Mouse (Mus musculus): ENCODE data around the gene Slc26a1. TPM values are rescaled to one million over a fixed set of nuclear protein-coding genes. Genes with fewer than 3 reads are reported as not detected.

Gene Slc26a1
- total RNA-seq (2023): 0.16 TPM in 2 replicates

DNA sequence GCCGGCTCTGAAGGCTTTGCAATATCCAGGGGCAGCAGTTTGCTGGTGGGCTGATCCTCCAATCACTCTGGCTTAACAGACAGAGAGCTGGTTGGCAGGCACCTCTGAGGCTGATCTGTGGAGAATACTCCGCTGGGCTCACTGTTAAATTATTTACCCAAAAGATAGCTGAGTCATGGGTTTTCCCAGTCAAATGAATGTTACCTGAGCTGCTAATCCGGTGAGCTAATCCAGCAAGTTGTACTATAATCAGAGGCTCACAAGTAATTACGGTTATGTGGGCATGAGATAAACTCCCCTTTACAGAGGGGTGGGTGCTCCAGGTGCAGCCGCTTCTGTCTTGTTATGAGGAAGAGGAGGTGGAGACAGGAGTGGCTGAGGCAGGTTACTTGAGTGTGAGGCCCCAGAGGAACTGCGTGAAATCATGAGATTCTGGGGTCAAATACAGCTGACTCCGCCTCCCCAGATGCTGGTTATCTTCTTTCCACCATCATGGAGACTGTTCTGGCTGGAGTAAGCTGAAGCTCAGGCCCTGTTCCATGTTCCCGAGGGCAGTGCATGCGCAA lies at the start of gene Slc26a1:
Slc26a1 (minus strand) TSS at position 319 of the 566 bp plus-strand sequence.

DNA sequence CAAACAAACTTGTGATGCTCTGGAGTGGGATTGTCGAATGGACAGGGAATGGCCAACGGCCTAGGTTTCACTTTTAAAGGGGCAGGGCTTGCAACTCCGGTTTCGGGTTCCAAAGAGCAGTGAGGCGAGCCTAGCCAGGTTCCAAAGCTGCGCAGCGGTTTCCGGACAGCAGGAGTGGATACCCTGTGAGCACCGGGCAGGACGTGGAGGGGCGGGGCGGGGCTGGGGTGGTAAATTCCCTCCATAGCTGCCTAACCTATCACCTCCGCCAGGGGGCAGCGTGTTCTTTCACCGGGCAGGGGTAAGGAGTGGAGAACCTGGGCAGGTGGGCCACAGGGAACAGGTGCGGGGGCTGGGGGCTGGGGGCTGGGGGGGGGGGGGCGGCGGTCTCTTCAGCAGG lies 16.9 kb upstream of the Slc26a1 start, which contains the start of gene Fgfrl1:
Fgfrl1 (plus strand) TSS at position 112 of the 400 bp plus-strand sequence.

DNA sequence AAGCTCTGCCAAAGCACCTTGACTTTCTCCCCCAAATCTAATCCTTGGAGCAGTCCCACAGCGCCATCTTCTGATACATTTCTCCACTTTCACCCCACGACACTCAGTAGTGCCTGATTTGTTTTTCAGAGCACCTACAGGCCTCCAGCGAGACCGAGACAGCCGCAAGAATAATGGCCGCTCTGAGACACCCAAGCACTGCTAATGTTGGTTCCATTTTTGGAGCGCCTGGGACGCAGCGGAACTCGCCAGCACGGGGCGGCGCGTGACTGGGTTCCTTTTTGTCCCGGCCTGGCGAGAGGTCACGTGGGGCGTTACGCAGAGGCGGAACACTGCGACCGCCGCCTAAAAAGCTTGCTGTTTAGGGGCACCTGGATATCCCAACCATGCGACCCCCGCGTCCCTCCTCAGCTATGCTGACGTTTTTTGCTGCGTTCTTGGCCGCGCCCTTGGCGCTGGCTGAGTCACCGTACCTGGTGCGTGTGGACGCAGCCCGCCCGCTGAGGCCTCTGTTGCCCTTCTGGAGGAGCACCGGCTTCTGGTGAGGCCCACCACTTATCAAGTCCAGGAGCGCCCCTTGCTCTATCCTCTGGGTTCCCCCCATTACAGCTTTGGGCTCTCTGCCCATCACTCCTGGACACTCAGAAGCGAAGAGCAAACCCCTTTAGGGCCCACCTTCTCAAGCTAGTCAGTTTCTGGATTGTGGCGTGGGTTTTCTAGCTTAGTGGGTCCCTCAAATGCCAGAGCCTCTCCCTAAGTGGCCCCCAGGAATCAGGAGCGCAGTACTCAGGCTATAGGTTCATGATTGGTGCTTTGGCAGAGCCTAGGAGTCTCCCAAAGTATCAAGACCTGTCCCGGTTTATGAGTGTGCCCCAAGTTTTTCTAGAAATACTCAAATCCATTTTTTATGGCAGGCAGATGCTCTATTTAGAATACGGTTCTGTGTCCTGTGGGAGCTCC lies 6.1 kb downstream of the Slc26a1 start, which contains the start of gene Dgkq:
Dgkq (minus strand) TSS at position 696 of the 960 bp plus-strand sequence.

DNA sequence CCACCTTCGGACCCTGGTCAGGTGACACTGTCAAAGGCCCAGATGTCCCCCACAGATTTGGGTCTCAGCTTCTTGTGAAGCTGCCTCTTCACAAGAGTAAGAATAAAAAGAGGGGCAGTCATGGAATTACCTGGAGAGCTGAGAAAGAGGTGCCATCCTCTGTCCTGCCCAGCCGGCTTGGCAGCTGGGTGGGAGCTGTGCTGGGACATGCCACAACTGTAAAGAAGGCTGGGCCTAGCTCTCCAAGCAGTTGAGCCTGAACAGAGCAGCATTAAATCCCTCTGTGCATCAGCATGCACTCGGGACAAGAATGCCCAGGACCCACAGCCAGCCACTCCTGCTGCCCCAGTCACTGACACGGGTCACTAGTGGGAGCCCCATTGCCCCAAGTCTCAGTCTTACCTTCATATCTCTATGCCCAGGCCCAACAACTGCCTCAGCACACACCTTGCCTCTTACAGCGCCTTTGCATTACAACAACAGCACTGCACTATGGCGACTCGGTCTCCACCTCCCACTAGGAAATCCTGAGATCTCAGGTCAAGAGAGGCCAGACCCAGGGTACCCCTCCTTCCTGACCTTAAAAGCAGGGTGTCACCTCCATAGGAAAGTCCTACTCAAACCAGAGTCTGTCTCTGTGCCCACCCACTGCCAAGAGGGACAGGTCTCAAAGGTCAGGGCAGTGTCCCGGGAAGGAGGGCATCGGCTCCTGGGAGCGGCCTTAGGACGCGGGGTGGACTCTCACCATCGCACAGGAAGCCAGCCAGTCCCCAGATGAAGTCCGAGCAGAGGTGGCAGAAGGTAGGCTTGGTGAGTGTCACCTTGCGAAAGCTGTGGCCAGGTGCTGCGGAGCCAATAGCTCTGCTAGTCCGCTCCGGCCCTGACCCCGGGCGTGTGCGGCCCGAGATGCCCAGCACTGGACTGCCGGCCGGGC lies 15.4 kb downstream of the Slc26a1 start, which contains the start of gene Idua:
Idua (plus strand) TSS at position 634 of the 934 bp plus-strand sequence.

DNA sequence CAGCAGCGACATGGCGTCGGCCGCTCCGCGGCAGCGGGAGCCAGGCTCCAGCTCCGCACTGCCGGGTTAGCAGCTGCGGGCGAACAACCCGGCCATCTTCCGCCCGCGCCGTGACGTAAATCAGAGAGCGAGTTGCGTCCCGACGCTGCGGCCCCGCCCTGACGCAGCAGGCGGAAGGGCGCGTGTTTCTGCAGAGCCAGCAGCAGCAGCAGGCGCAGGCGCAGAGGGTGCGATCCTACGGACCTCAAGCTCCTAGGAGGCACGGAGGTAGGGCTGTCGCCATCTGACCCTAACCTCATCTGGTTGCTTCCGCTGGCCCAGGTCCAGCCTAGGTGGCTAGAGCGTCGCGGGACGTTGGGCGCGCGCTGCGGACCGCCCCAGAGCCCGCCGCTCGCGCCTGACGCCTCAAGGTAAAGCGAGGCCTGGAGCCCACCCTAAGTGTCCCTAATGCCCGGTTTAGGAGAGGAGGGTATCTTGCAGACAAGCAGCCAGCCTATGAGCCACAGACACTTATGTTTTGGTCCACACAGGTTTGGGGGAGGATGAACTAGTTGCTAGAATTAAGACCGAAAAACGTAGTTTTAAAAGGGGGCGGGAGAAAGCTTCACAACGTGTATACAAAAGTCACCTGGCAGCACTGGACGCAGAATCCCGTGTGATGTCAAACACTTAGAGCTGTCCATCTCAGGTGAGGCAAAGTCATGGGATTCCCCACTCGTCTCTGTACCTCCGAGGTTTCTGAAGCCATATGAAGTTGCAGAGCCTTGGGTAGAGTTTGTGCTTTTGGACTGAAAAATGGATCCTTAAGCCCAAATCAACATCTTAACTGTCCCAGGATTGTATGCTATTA lies 45.5 kb downstream of the Slc26a1 start, which contains the start of the genes Gak and Tmem175:
Gak (minus strand) TSS at position 122 of the 850 bp plus-strand sequence.
Tmem175 (plus strand) TSS at position 137 of the 850 bp plus-strand sequence.

Other genes starting within 250 kb of the Slc26a1 start
- gene Atp5k, start 241.1 kb downstream of the Slc26a1 start, total RNA-seq (2023): 49.6 and 66.6 TPM in 2 replicates
- 12.2 and 13.4 TPM in 2 replicates for gene Mfsd7a, start 226.7 kb downstream of the Slc26a1 start, total RNA-seq (2023)
- gene Pcgf3, start 214.3 kb downstream of the Slc26a1 start, total RNA-seq (2023): 11.1 and 14.6 TPM in 2 replicates
- not detected in 2 replicates for gene Cplx1, start 125.5 kb downstream of the Slc26a1 start, total RNA-seq (2023)
- gene Gak, start 45.8 kb downstream of the Slc26a1 start, total RNA-seq (2023): 115 and 124 TPM in 2 replicates
- 10.3 and 13.5 TPM in 2 replicates for gene Tmem175, start 45.8 kb downstream of the Slc26a1 start, total RNA-seq (2023)
- gene Idua, start 15.2 kb downstream of the Slc26a1 start, total RNA-seq (2023): 12.8 and 18.0 TPM in 2 replicates
- gene Dgkq, start 5.9 kb downstream of the Slc26a1 start, total RNA-seq (2023): 9.8 and 18.2 TPM in 2 replicates
- 0.64 and 1.9 TPM in 2 replicates for gene Fgfrl1, start 16.8 kb upstream of the Slc26a1 start, total RNA-seq (2023)
- gene Rnf212, start 99.4 kb upstream of the Slc26a1 start, total RNA-seq (2023): not detected in 2 replicates
- not detected in 2 replicates for gene Tmed11, start 119.8 kb upstream of the Slc26a1 start, total RNA-seq (2023)
- gene Vmn2r8, start 133.3 kb upstream of the Slc26a1 start, total RNA-seq (2023): not detected in 2 replicates
- gene Vmn2r9, start 177.0 kb upstream of the Slc26a1 start, total RNA-seq (2023): not detected in 2 replicates